In the genomic region with DNA sequence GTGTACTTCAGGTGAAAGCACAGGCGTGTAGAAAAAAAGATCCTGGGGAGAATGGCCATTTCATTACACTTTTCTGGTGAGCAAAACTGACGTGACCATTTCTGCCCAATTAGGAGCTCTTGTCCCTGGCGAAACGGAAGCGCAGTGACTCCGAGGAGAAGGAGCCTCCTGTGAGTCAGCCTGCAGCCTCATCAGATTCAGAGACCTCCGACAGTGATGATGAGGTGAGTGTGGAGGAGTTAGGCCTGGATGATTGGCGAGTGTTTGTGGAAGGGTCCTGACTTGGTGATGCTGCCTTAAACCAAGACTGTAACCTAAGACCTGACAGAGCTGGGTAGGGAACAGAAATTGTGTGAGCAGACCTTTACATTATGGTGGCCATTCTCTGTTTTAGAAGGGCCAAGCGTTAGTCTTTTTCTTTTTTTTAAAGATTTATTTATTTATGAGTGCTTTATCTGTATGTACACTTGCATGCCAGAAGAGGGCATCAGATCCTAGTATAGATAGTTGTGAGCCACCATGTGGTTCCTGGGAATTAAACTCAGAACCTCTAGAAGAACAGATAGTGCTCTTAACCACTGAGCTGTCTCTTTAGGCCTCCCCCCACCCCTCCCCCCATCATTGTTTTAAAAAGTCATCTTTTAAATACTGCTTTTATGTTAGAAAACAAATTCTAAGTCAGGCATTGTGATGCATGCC, we compare ENCODE assay signal across 11 mouse cellular contexts. TPM values are rescaled to one million over a fixed set of nuclear protein-coding genes. Genes with fewer than 3 reads are reported as not detected.
DNase-seq lines count a peak whose midpoint lies in the region; ATAC-seq and TF ChIP-seq lines count a peak whose summit lies in the region.
"Had no signal": no experiment of that assay in that cellular context is flagged by ENCODE, and none has a peak within 500 bp of the region (broad histone marks: within the 10 kb centered on the region; RNA-seq: fewer than 3 reads in every experiment).

No protein-coding gene starts in this region.

- no peaks in the 10 kb centered on the region for H3K9me3 ChIP-seq in intestine, postnatal 0 days (ENCODE audit: control insufficient read depth)
- H3K9me3 ChIP-seq in intestine, embryonic 16.5 days (ENCODE audit: control insufficient read depth, low read length): no peaks in the 10 kb centered on the region
- H3K9me3 ChIP-seq: embryonic facial prominence, embryonic 12.5 days; midbrain, embryonic 13.5 days had no signal

- DNase-seq in thymus, postnatal 0 days (ENCODE audit: low spot score): peak; percentile 7
- no peak for DNase-seq in thymus, postnatal 14 days
- peak; percentile 13 for DNase-seq in brain, embryonic 14.5 days (ENCODE audit: low read depth)
- DNase-seq in right cerebral cortex, postnatal 36 days (ENCODE audit: low spot score in 2 of 2): no peak
- DNase-seq: adrenal gland, postnatal 25 days had no signal

- peak; percentile 62 for TF ChIP-seq CTCF in intestine, postnatal 0 days (IDR thresholded peaks at IDR 0.05; ENCODE audit: low read depth)
- TF ChIP-seq CTCF in brain, embryonic 14.5 days (IDR thresholded peaks at IDR 0.05; ENCODE audit: borderline replicate concordance, extremely low read depth, insufficient read depth, insufficient read length): no peak

- H3K4me2 ChIP-seq in intestine, postnatal 0 days (replicated peaks; ENCODE audit: low read depth): no peak overlapping the region
- H3K4me2 ChIP-seq in intestine, embryonic 16.5 days (ENCODE audit: low read depth, low read length): no peak overlapping the region
- H3K4me2 ChIP-seq: embryonic facial prominence, embryonic 12.5 days; midbrain, embryonic 13.5 days had no signal

- no peak for ATAC-seq in intestine, postnatal 0 days
- ATAC-seq in intestine, embryonic 16.5 days: no peak
- ATAC-seq in monocyte, adult 5-6 weeks (replicated peaks; ENCODE audit: insufficient number of reproducible peaks, low FRiP score, low TSS enrichment, poor library complexity, severe bottlenecking): no peak
- ATAC-seq: forebrain, embryonic 16.5 days; midbrain, embryonic 13.5 days had no signal

- WGBS in intestine, postnatal 0 days: 80% methylated on average over 9 of the region's 9 CpGs
- WGBS in intestine, embryonic 16.5 days: 81% methylated on average over 9 of the region's 9 CpGs

- H3K9ac ChIP-seq in intestine, postnatal 0 days (ENCODE audit: low read depth, low read length): no peak overlapping the region
- H3K9ac ChIP-seq in intestine, embryonic 16.5 days (ENCODE audit: low read depth, low read length): no peak overlapping the region
- H3K9ac ChIP-seq: embryonic facial prominence, embryonic 12.5 days; midbrain, embryonic 13.5 days had no signal

- no peak for TF ChIP-seq POLR2A in brain, embryonic 14.5 days (IDR thresholded peaks at IDR 0.05; ENCODE audit: borderline replicate concordance, extremely low read depth, insufficient read depth, insufficient read length, poor library complexity, severe bottlenecking)

- no peak overlapping the region for H3K4me3 ChIP-seq in intestine, postnatal 0 days (ENCODE audit: low read depth, low read length)
- H3K4me3 ChIP-seq in intestine, embryonic 16.5 days (ENCODE audit: low read length): no peak overlapping the region
- H3K4me3 ChIP-seq: embryonic facial prominence, embryonic 12.5 days; midbrain, embryonic 13.5 days had no signal

- no peak overlapping the region for H3K27ac ChIP-seq in intestine, postnatal 0 days (ENCODE audit: low read depth, low read length)
- H3K27ac ChIP-seq in intestine, embryonic 16.5 days (ENCODE audit: low read length): no peak overlapping the region
- H3K27ac ChIP-seq: embryonic facial prominence, embryonic 12.5 days; midbrain, embryonic 13.5 days had no signal

- peaks cover 3% of the 10 kb centered on the region; the same call in 1 of the 2 replicates for H3K36me3 ChIP-seq in intestine, postnatal 0 days (ENCODE audit: control insufficient read depth, insufficient read depth)
- H3K36me3 ChIP-seq in intestine, embryonic 16.5 days (ENCODE audit: control insufficient read depth, insufficient read depth, low read length): no peaks in the 10 kb centered on the region; the same call in 1 of the 2 replicates

- H3K4me1 ChIP-seq in intestine, postnatal 0 days (replicated peaks; ENCODE audit: control insufficient read depth, insufficient read depth, low read length): no peaks in the 10 kb centered on the region
- H3K4me1 ChIP-seq in intestine, embryonic 16.5 days (ENCODE audit: control insufficient read depth, insufficient read depth, low read length): no peaks in the 10 kb centered on the region
- H3K4me1 ChIP-seq: embryonic facial prominence, embryonic 12.5 days; midbrain, embryonic 13.5 days had no signal

- H3K27me3 ChIP-seq in intestine, postnatal 0 days (replicated peaks; ENCODE audit: control insufficient read depth, insufficient read depth, low read length): no peaks in the 10 kb centered on the region
- H3K27me3 ChIP-seq in intestine, embryonic 16.5 days (replicated peaks; ENCODE audit: control insufficient read depth, insufficient read depth, low read length): no peaks in the 10 kb centered on the region
- H3K27me3 ChIP-seq: embryonic facial prominence, embryonic 12.5 days; midbrain, embryonic 13.5 days had no signal

RNA-seq across cellular contexts. Expression of gene Rtf1, which starts 17.3 kb away (rescaled TPM):
- polyA plus RNA-seq in intestine, postnatal 0 days (2015; fragmentation: Nextera tagmentation; extraction: Ambion mirVana): 29.4 and 32.1 TPM in 2 replicates
- 23.8 and 29.6 TPM in 2 replicates for polyA plus RNA-seq in intestine, embryonic 16.5 days (2015; fragmentation: Nextera tagmentation; extraction: Ambion mirVana)
- polyA plus RNA-seq in thymus, postnatal 0 days (2015; fragmentation: Nextera tagmentation; extraction: Ambion mirVana): 63.8 and 73.9 TPM in 2 replicates
- polyA plus RNA-seq in brain, embryonic 14.5 days (2012; rRNA removed): 32.2 and 47.3 TPM in 2 replicates
- 30.6 to 44.2 TPM (median 35.3 TPM) in 3 replicates for total RNA-seq in monocyte, adult 5-6 weeks (2017)

RNA-seq across cellular contexts. Expression of gene Ndufaf1, which starts 29.5 kb away (rescaled TPM):
- polyA plus RNA-seq in intestine, postnatal 0 days (2015; fragmentation: Nextera tagmentation; extraction: Ambion mirVana): 24.3 and 26.6 TPM in 2 replicates
- 47.9 and 56.0 TPM in 2 replicates for polyA plus RNA-seq in intestine, embryonic 16.5 days (2015; fragmentation: Nextera tagmentation; extraction: Ambion mirVana)
- 46.7 and 49.1 TPM in 2 replicates for polyA plus RNA-seq in thymus, postnatal 0 days (2015; fragmentation: Nextera tagmentation; extraction: Ambion mirVana)
- 11.9 and 14.3 TPM in 2 replicates for polyA plus RNA-seq in brain, embryonic 14.5 days (2012; rRNA removed)
- total RNA-seq in monocyte, adult 5-6 weeks (2017): 8.3 to 19.7 TPM (median 14.0 TPM) in 3 replicates

RNA-seq across cellular contexts. Expression of gene Itpka, which starts 50.0 kb away (rescaled TPM):
- 5.3 and 6.2 TPM in 2 replicates for polyA plus RNA-seq in intestine, postnatal 0 days (2015; fragmentation: Nextera tagmentation; extraction: Ambion mirVana)
- polyA plus RNA-seq in intestine, embryonic 16.5 days (2015; fragmentation: Nextera tagmentation; extraction: Ambion mirVana): 7.5 and 7.9 TPM in 2 replicates
- 1.6 and 2.1 TPM in 2 replicates for polyA plus RNA-seq in thymus, postnatal 0 days (2015; fragmentation: Nextera tagmentation; extraction: Ambion mirVana)
- polyA plus RNA-seq in brain, embryonic 14.5 days (2012; rRNA removed): 0.42 and 0.68 TPM in 2 replicates
- total RNA-seq in monocyte, adult 5-6 weeks (2017): 0.32 TPM in 1 of 3 replicates, not detected in the others

Comparison
In these comparisons a context has a peak if more than half of its experiments do, and no peak if none do; other contexts are left out.
1. DNase-seq: peak in thymus, postnatal 0 days (single experiment) and brain, embryonic 14.5 days (single experiment); none in thymus, postnatal 14 days (single experiment) and right cerebral cortex, postnatal 36 days (0 of 2).